Mouse (Mus musculus) ES-E14 (cell line): ENCODE results near the gene Tubb5. TPM values are rescaled to one million over a fixed set of nuclear protein-coding genes. Genes with fewer than 3 reads are reported as not detected.

ENCODE experiments used
- DNase-seq: peaks from one replicate; pipeline ENCODE4 v3.0.0-alpha.2; 2013; ENCODE audit warnings: low read depth, low spot score
- H3K27ac ChIP-seq: 2 replicates; pipeline ENCODE4 v1.5.1; 2012; ENCODE audit warnings: low read depth, mild to moderate bottlenecking, low read length, moderate library complexity, mixed read lengths; ENCODE audit not compliant: poor library complexity, insufficient read depth, severe bottlenecking
- H3K36me3 ChIP-seq: 2 replicates; pipeline ENCODE4 v1.6.1; 2012; ENCODE audit warnings: mild to moderate bottlenecking, low read length, moderate library complexity, mixed read lengths; ENCODE audit not compliant: control insufficient read depth, poor library complexity, insufficient read depth, severe bottlenecking
- H3K4me1 ChIP-seq, 2 experiments: fragments of 150-350 bp in 1 of 2; sonication (generic) in 1 of 2; 2 replicates each; pipeline ENCODE4 v1.6.1; 2012; ENCODE audit warnings: low read length in 2 of 2, mild to moderate bottlenecking in 1 of 2, mixed read lengths in 1 of 2; ENCODE audit not compliant: control insufficient read depth in 2 of 2, insufficient read depth in 2 of 2, poor library complexity in 1 of 2
- H3K4me3 ChIP-seq, 2 experiments: fragments of 150-350 bp in 1 of 2; sonication (generic) in 1 of 2; 2 replicates each; pipeline ENCODE4 v1.5.1; 2012; ENCODE audit warnings: low read length in 2 of 2, low read depth in 1 of 2, mild to moderate bottlenecking in 1 of 2, mixed read lengths in 1 of 2; ENCODE audit not compliant: insufficient read depth in 1 of 2, poor library complexity in 1 of 2, severe bottlenecking in 1 of 2
- H3K9ac ChIP-seq: 2 replicates; pipeline ENCODE4 v1.6.1; 2012; ENCODE audit warnings: low read depth, mild to moderate bottlenecking, low read length, mixed read lengths; ENCODE audit not compliant: poor library complexity, insufficient read depth, severe bottlenecking
- H3K9me3 ChIP-seq: fragments of 150-350 bp; sonication (generic); 2 replicates; pipeline ENCODE4 v1.6.1; 2012; ENCODE audit warnings: low read depth, mild to moderate bottlenecking, low read length; ENCODE audit not compliant: control insufficient read depth, insufficient read depth
- CHD2 ChIP-seq: IDR thresholded peaks from 2 replicates; pipeline ENCODE4 v1.6.1; 2014; ENCODE audit warnings: mild to moderate bottlenecking, low read depth, low read length, inconsistent platforms
- HCFC1 ChIP-seq: IDR thresholded peaks from 2 replicates; pipeline ENCODE4 v1.6.1; 2012; ENCODE audit warnings: low read length, inconsistent platforms, borderline replicate concordance; ENCODE audit not compliant: insufficient read depth
- MAFK ChIP-seq: IDR thresholded peaks from 2 replicates; pipeline ENCODE4 v1.6.1; 2014; ENCODE audit warnings: mild to moderate bottlenecking, low read depth, low read length, inconsistent platforms; ENCODE audit not compliant: insufficient read depth
- ZC3H11A ChIP-seq: IDR thresholded peaks from 2 replicates; pipeline ENCODE4 v1.6.1; 2012; ENCODE audit warnings: low read depth, mild to moderate bottlenecking, inconsistent platforms, low read length, borderline replicate concordance
- ZNF384 ChIP-seq: IDR thresholded peaks from 2 replicates; pipeline ENCODE4 v1.6.1; 2012; ENCODE audit warnings: low read depth, low read length, inconsistent platforms
- in situ Hi-C, 2 experiments: fragments of 600-800 bp; cut with MboI; formaldehyde crosslinking; loops; one replicate each; pipeline ENCODE4 v1.15.1; 2025; ENCODE audit warnings: low sequenced_read_pairs in 2 of 2, inconsistent platforms in 1 of 2; ENCODE audit not compliant: unreplicated experiment in 2 of 2
- total RNA-seq: library from RNA; depleted of rRNA; stranded (reverse); fragments of 300-350 nt; gene quantifications from 2 replicates; pipeline ENCODE4 v1.2.3, GENCODE M21; 2012

Tubb5 gene
- total RNA-seq, 1 experiment: 1,157 TPM

GRCm38 (mm10) chr17:35861198-35861857, 23.2 kb upstream of the Tubb5 start, which contains the start of gene Nrm:
Nrm (plus strand) TSS chr17:35861318.
- H3K36me3 ChIP-seq: peaks cover 17% of the 10 kb centered on the region
- TF ChIP-seq HCFC1 (0 out of 2 replicates have a peak, but pooled peaks have one; percentile 14), ZNF384 (no peak)
- no peaks in the 10 kb centered on the region for H3K9me3 ChIP-seq
- peak within 1 kb of the TSS; percentile 91 to 96 for H3K4me3 ChIP-seq
- H3K27ac ChIP-seq: peak within 1 kb of the TSS; percentile 88
- H3K4me1 ChIP-seq: peaks cover 2 to 19% of the 10 kb centered on the region in 2 experiments; a peak in 2 of 4 replicates
- H3K9ac ChIP-seq: peak within 1 kb of the TSS; percentile 91
- peak; percentile 84 for DNase-seq
- in situ Hi-C loops: no loop called here

- H3K9me3 ChIP-seq: no peaks in the 10 kb centered on the region
- H3K9ac ChIP-seq: peak overlapping the region; percentile 91
- in situ Hi-C loops: no loop called here
- H3K4me3 ChIP-seq: peak overlapping the region; percentile 91 to 96
- peaks cover 2 to 19% of the 10 kb centered on the region in 2 experiments; a peak in 2 of 4 replicates for H3K4me1 ChIP-seq
- H3K36me3 ChIP-seq: peaks cover 18% of the 10 kb centered on the region
- TF ChIP-seq MAFK (no peak), ZC3H11A (no peak), ZNF384 (no peak), HCFC1 (no peak), CHD2 (no peak)
- no peak for DNase-seq
- peak overlapping the region; percentile 37; the same call in 1 of the 2 replicates for H3K27ac ChIP-seq
Observed at GRCm38 (mm10) chr17:35860831-35861197, 22.7 kb upstream of the Tubb5 start.

GRCm38 (mm10) chr17:35859835-35860234, 21.7 kb upstream of the Tubb5 start:
- no peak for DNase-seq
- TF ChIP-seq HCFC1: no peak
- TF ChIP-seq ZC3H11A: no peak
- no peak for TF ChIP-seq CHD2
- no peak for TF ChIP-seq ZNF384
- TF ChIP-seq MAFK: no peak
- Histone ChIP-seq H3K36me3 (peaks cover 23% of the 10 kb centered on the region), H3K9me3 (no peaks in the 10 kb centered on the region), H3K4me3 (no peak overlapping the region), H3K4me1 (peaks cover 2 to 17% of the 10 kb centered on the region in 2 experiments; a peak in 2 of 4 replicates), H3K27ac (no peak overlapping the region), H3K9ac (no peak overlapping the region)
- in situ Hi-C loops: no loop called here

- Histone ChIP-seq H3K4me3 (no peak overlapping the region), H3K9me3 (no peaks in the 10 kb centered on the region), H3K9ac (no peak overlapping the region), H3K36me3 (peaks cover 27% of the 10 kb centered on the region), H3K27ac (no peak overlapping the region), H3K4me1 (peaks cover 0 to 16% of the 10 kb centered on the region in 2 experiments; a peak in 2 of 4 replicates)
- in situ Hi-C loops: no loop called here
- no peak for DNase-seq
- TF ChIP-seq ZNF384: no peak
- no peak for TF ChIP-seq CHD2
- no peak for TF ChIP-seq HCFC1
- no peak for TF ChIP-seq ZC3H11A
Observed at GRCm38 (mm10) chr17:35859371-35859770, 21.3 kb upstream of the Tubb5 start.

GRCm38 (mm10) chr17:35850974-35851373, 12.9 kb upstream of the Tubb5 start:
- Histone ChIP-seq H3K9ac (no peak overlapping the region), H3K27ac (no peak overlapping the region), H3K36me3 (peaks cover 66% of the 10 kb centered on the region), H3K4me3 (no peak overlapping the region), H3K4me1 (peaks cover 0 to 4% of the 10 kb centered on the region in 2 experiments; a peak in 1 of 4 replicates), H3K9me3 (no peaks in the 10 kb centered on the region)
- in situ Hi-C loops: no loop called here
- TF ChIP-seq ZC3H11A (no peak), CHD2 (no peak), MAFK (no peak), HCFC1 (no peak), ZNF384 (no peak)
- no peak for DNase-seq
